Mouse (Mus musculus) liver, postnatal 0 days (tissue): Measurements from ENCODE around the gene Caskin2. TPM values are rescaled to one million over a fixed set of nuclear protein-coding genes. Genes with fewer than 3 reads are reported as not detected.

Experiments used
- ATAC-seq: fragments of 200-750 bp; cut with Nextera tagmentation; 2 replicates; pipeline ENCODE4 v1.8.0; 2017; ENCODE audit warnings: mild to moderate bottlenecking, moderate library complexity
- DNase-seq: peaks from one replicate; pipeline ENCODE4 v3.0.0-alpha.2; 2016
- H3K27ac ChIP-seq: fragments of 300-500 bp; sonication (generic); 2 replicates; pipeline ENCODE4 v1.5.1; 2014; ENCODE audit warnings: antibody characterized with exemption, moderate library complexity, mild to moderate bottlenecking, low read depth
- H3K27me3 ChIP-seq: fragments of 300-500 bp; sonication (generic); 2 replicates; pipeline ENCODE4 v1.6.1; 2014; ENCODE audit warnings: low read length, control low read depth, mixed read lengths; ENCODE audit not compliant: insufficient read depth
- H3K36me3 ChIP-seq: fragments of 300-500 bp; sonication (generic); replicated peaks from 2 replicates; pipeline ENCODE4 v1.6.1; 2014; ENCODE audit warnings: mild to moderate bottlenecking, control low read depth, low read length, moderate library complexity, mixed read lengths; ENCODE audit not compliant: insufficient read depth
- H3K4me1 ChIP-seq: fragments of 300-500 bp; sonication (generic); 2 replicates; pipeline ENCODE4 v1.6.1; 2014; ENCODE audit warnings: antibody characterized with exemption, mild to moderate bottlenecking, control low read depth; ENCODE audit not compliant: insufficient read depth
- H3K4me2 ChIP-seq: fragments of 300-500 bp; sonication (generic); 2 replicates; pipeline ENCODE4 v1.6.1; 2014; ENCODE audit warnings: low read depth, mild to moderate bottlenecking, low read length, moderate library complexity, mixed read lengths
- H3K4me3 ChIP-seq: fragments of 300-500 bp; sonication (generic); 2 replicates; pipeline ENCODE4 v1.5.1; 2014; ENCODE audit warnings: low read depth, low read length
- H3K9ac ChIP-seq: fragments of 300-500 bp; sonication (generic); replicated peaks from 2 replicates; pipeline ENCODE4 v1.6.1; 2014; ENCODE audit warnings: mild to moderate bottlenecking, moderate library complexity
- H3K9me3 ChIP-seq: fragments of 300-500 bp; sonication (generic); 2 replicates; pipeline ENCODE4 v1.6.1; 2016; ENCODE audit warnings: mild to moderate bottlenecking, control low read depth, low read length, mixed read lengths
- CTCF ChIP-seq: sonication (generic); IDR thresholded peaks from 2 replicates; pipeline ENCODE4 v1.5.1; 2016; ENCODE audit warnings: antibody characterized with exemption, low read depth
- EP300 ChIP-seq: IDR thresholded peaks from 2 replicates; pipeline ENCODE4 v1.6.1; 2016; ENCODE audit warnings: antibody characterized with exemption, low read depth, mild to moderate bottlenecking
- WGBS: fragments of 180-500 bp; shearing (Covaris S2); extraction: QIAGEN DNeasy Blood & Tissue Kit; methylation state at CpG from one replicate; pipeline ENCODE4 v1.1.7; 2014; ENCODE audit not compliant: insufficient replicate concordance; 5-methylcytosine and 5-hydroxymethylcytosine counted together
- polyA plus RNA-seq: library from polyadenylated mRNA; unstranded; fragments of >200 nt; fragmentation: Nextera tagmentation; extraction: Ambion mirVana; gene quantifications from 2 replicates; pipeline ENCODE4 v1.2.1, GENCODE M21; 2015

Caskin2 gene
- polyA plus RNA-seq, 1 experiment from 2014 or later = 3.3 TPM

GRCm38 (mm10) chr11:115775821-115776665, 37.4 kb downstream of the Caskin2 start:
- Histone ChIP-seq H3K4me3 (no peak overlapping the region), H3K4me1 (peaks cover 20% of the 10 kb centered on the region), H3K9me3 (no peaks in the 10 kb centered on the region), H3K9ac (no peak overlapping the region), H3K36me3 (no peaks in the 10 kb centered on the region), H3K4me2 (no peak overlapping the region), H3K27me3 (no peaks in the 10 kb centered on the region), H3K27ac (no peak overlapping the region)
- no peak for TF ChIP-seq EP300
- no peak for TF ChIP-seq CTCF
- ATAC-seq (no peak), DNase-seq (no peak)
- WGBS = 78% methylated on average over 18 of the region's 18 CpGs

- no peak for ATAC-seq
- DNase-seq = no peak
- H3K4me1 ChIP-seq = peaks cover 19% of the 10 kb centered on the region
- no peak overlapping the region for H3K27ac ChIP-seq
- TF ChIP-seq EP300 = no peak
- TF ChIP-seq CTCF = no peak
- WGBS = 54% methylated on average over 4 of the region's 4 CpGs
- no peak overlapping the region for H3K4me3 ChIP-seq
- H3K27me3 ChIP-seq = no peaks in the 10 kb centered on the region
- H3K36me3 ChIP-seq = no peaks in the 10 kb centered on the region
- no peak overlapping the region for H3K9ac ChIP-seq
- no peak overlapping the region for H3K4me2 ChIP-seq
- H3K9me3 ChIP-seq = no peaks in the 10 kb centered on the region
Measured at GRCm38 (mm10) chr11:115774653-115775052, 38.8 kb downstream of the Caskin2 start.

- Histone ChIP-seq H3K27ac (no peak overlapping the region), H3K4me3 (no peak overlapping the region), H3K9me3 (no peaks in the 10 kb centered on the region), H3K4me1 (peaks cover 20% of the 10 kb centered on the region), H3K36me3 (no peaks in the 10 kb centered on the region), H3K9ac (no peak overlapping the region), H3K27me3 (no peaks in the 10 kb centered on the region), H3K4me2 (no peak overlapping the region)
- WGBS = 79% methylated on average over 3 of the region's 3 CpGs
- TF ChIP-seq CTCF = no peak
- no peak for TF ChIP-seq EP300
- ATAC-seq = no peak
- DNase-seq = no peak
Measured at GRCm38 (mm10) chr11:115768896-115769295, 44.5 kb downstream of the Caskin2 start.

GRCm38 (mm10) chr11:115766981-115767380, 46.5 kb downstream of the Caskin2 start:
- Histone ChIP-seq H3K27me3 (no peaks in the 10 kb centered on the region), H3K36me3 (no peaks in the 10 kb centered on the region), H3K4me2 (peak overlapping the region; percentile 84; the same call in 1 of the 2 replicates), H3K9ac (peak overlapping the region; percentile 87), H3K4me1 (peaks cover 20% of the 10 kb centered on the region), H3K27ac (no peak overlapping the region), H3K4me3 (no peak overlapping the region), H3K9me3 (no peaks in the 10 kb centered on the region)
- DNase-seq (no peak), ATAC-seq (no peak)
- 82% methylated on average over 8 of the region's 8 CpGs for WGBS
- no peak for TF ChIP-seq EP300
- no peak for TF ChIP-seq CTCF

GRCm38 (mm10) chr11:115766356-115766943, 47.0 kb downstream of the Caskin2 start:
- ATAC-seq (no peak), DNase-seq (no peak)
- H3K4me3 ChIP-seq = peak overlapping the region; percentile 82
- H3K4me2 ChIP-seq = peak overlapping the region; percentile 84
- H3K27me3 ChIP-seq = no peaks in the 10 kb centered on the region
- 31% methylated on average over 13 of the region's 13 CpGs for WGBS
- H3K4me1 ChIP-seq = peaks cover 20% of the 10 kb centered on the region
- H3K9me3 ChIP-seq = no peaks in the 10 kb centered on the region
- peak overlapping the region; percentile 83 for H3K27ac ChIP-seq
- H3K9ac ChIP-seq = peak overlapping the region; percentile 87
- H3K36me3 ChIP-seq = no peaks in the 10 kb centered on the region
- TF ChIP-seq CTCF (no peak), EP300 (no peak)

- H3K36me3 ChIP-seq = no peaks in the 10 kb centered on the region
- H3K27me3 ChIP-seq = no peaks in the 10 kb centered on the region
- peak overlapping the region; percentile 84 for H3K4me2 ChIP-seq
- peaks cover 20% of the 10 kb centered on the region for H3K4me1 ChIP-seq
- under 1% methylated on average over 34 of the region's 34 CpGs for WGBS
- peak overlapping the region; percentile 83 for H3K27ac ChIP-seq
- H3K9me3 ChIP-seq = no peaks in the 10 kb centered on the region
- H3K9ac ChIP-seq = peak overlapping the region; percentile 87
- ATAC-seq = peak; percentile 84
- DNase-seq = no peak
- H3K4me3 ChIP-seq = peak overlapping the region; percentile 82
- TF ChIP-seq CTCF (no peak), EP300 (no peak)
Measured at GRCm38 (mm10) chr11:115765607-115766141, 47.8 kb downstream of the Caskin2 start.
